Mouse (Mus musculus) right cerebral cortex, postnatal 4 days (tissue): ENCODE data around the gene Arf6.

Source experiments
- DNase-seq: peaks from one replicate; pipeline ENCODE4 v3.0.0-alpha.2; 2022

Arf6 gene

DNA sequence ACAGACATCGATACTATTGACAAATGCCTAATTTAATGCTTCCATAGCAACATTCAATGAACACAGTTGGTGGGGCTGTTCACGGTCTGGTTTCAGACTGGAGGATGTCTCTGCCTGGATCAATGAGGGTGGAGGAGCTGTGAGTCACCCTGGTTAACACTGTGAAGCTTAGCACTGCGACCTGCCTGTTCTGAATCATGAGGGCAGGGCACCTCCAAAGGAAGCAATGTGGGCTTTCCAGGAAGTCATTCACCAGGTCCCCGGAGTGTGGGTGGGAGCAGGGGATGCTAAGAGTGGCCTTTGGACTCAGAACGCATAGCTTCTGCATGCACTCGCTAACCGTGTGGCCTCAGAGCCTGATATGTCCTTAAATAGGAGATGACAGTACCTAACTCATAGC lies 44.8 kb downstream of the Arf6 start:
- DNase-seq = no peak

- no peak for DNase-seq
Measured at GRCm38 (mm10) chr12:69417701-69418291, 45.8 kb downstream of the Arf6 start.

GRCm38 (mm10) chr12:69418606-69419005 lies 46.7 kb downstream of the Arf6 start:
- DNase-seq = no peak

DNA sequence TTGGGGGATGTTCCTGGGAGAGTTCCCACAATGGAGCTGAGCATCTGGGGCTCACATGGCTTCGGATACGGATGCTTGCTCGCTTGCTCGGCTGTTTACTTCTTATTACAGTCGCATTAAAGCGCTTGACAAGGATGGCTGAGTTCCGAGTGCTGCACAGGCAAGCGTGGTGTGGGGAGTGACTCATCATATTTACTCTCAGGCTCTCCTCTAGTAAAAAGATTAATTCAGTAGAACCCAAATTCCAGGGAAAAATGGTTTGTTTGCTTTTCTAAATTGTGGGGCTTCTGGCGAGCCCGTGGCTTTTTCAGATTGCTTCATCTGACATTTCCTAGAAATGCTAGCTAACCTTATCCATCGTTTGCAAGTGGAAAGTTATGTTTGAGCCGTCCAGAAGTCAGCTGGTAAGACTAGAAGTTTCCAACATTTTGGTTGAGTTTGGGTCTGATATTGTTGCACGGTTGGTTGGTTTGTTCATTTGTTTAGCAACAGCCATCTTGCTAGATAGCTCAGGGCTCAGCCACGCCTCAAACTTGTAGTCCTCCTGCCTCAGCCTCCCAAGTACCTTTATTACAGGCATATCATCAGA lies 47.2 kb downstream of the Arf6 start:
- no peak for DNase-seq

- DNase-seq = no peak
Measured at GRCm38 (mm10) chr12:69419606-69420005, 47.7 kb downstream of the Arf6 start.

DNA sequence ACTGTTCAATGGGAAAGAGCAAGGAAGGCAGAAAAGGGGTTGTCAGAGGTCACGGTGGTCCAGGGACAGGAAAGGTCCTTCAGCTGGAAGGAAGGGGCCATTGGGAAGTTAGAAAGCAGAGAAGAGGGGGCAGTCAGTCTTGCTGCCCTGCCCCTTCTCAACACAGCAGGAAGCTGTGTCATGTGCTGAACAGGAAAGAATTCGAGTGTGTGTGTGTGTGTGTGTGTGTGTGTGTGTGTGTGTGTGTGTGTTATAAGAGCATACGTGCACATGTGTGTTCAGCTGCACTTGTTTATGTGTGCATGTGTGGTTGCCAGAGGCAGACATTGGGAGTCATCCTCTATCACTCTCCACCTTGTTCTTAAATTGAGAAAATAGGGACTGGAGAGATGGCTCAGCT lies 48.8 kb downstream of the Arf6 start:
- no peak for DNase-seq

- no peak for DNase-seq
Measured at GRCm38 (mm10) chr12:69422827-69423537, 51.0 kb downstream of the Arf6 start.
